Mouse (Mus musculus) lung, embryonic 14.5 days (tissue): ENCODE results near the gene Olfr1161. TPM values are rescaled to one million over a fixed set of nuclear protein-coding genes. Genes with fewer than 3 reads are reported as not detected.
"Not testable (repeated sequence)": the region's sequence is repeated elsewhere in the genome, so short reads cannot be mapped to it uniquely, and the experiment has no call there.

Experiments used
- ATAC-seq: fragments of 200-750 bp; cut with Nextera tagmentation; 2 replicates; pipeline ENCODE4 v1.8.0; 2017; ENCODE audit warnings: mild to moderate bottlenecking, moderate TSS enrichment, moderate library complexity; ENCODE audit not compliant: insufficient read depth
- DNase-seq: peaks from one replicate; pipeline ENCODE4 v3.0.0-alpha.2; 2015
- H3K27ac ChIP-seq: fragments of 300-500 bp; sonication (generic); 2 replicates; pipeline ENCODE4 v1.5.1; 2014; ENCODE audit warnings: low read depth, mild to moderate bottlenecking, moderate library complexity
- H3K27me3 ChIP-seq: fragments of 300-500 bp; sonication (generic); 2 replicates; pipeline ENCODE4 v1.6.1; 2014; ENCODE audit warnings: low read length, control low read depth; ENCODE audit not compliant: insufficient read depth
- H3K36me3 ChIP-seq: fragments of 300-500 bp; sonication (generic); 2 replicates; pipeline ENCODE4 v1.6.1; 2014; ENCODE audit warnings: control low read depth; ENCODE audit not compliant: insufficient read depth
- H3K4me1 ChIP-seq: fragments of 300-500 bp; sonication (generic); 2 replicates; pipeline ENCODE4 v1.6.1; 2014; ENCODE audit warnings: antibody characterized with exemption, control low read depth; ENCODE audit not compliant: insufficient read depth
- H3K4me2 ChIP-seq: fragments of 300-500 bp; sonication (generic); 2 replicates; pipeline ENCODE4 v1.6.1; 2014; ENCODE audit warnings: mild to moderate bottlenecking
- H3K4me3 ChIP-seq: fragments of 300-500 bp; sonication (generic); 2 replicates; pipeline ENCODE4 v1.5.1; 2014; ENCODE audit warnings: low read depth, low read length
- H3K9ac ChIP-seq: fragments of 300-500 bp; sonication (generic); 2 replicates; pipeline ENCODE4 v1.6.1; 2014
- H3K9me3 ChIP-seq: fragments of 300-500 bp; sonication (generic); 2 replicates; pipeline ENCODE4 v1.6.1; 2016; ENCODE audit warnings: low read depth, low read length, control low read depth
- CTCF ChIP-seq: IDR thresholded peaks from 2 replicates; pipeline ENCODE4 v1.5.1; 2016; ENCODE audit warnings: antibody characterized with exemption, low read depth
- WGBS: fragments of 180-500 bp; shearing (Covaris S2); extraction: QIAGEN DNeasy Blood & Tissue Kit; methylation state at CpG from one replicate; pipeline ENCODE4 v1.1.7; 2014; 5-methylcytosine and 5-hydroxymethylcytosine counted together
- polyA plus RNA-seq: library from polyadenylated mRNA; unstranded; fragments of >200 nt; fragmentation: Nextera tagmentation; extraction: Ambion mirVana; gene quantifications from 2 replicates; pipeline ENCODE4 v1.2.1, GENCODE M21; 2014

Gene Olfr1161
- not detected in 2 replicates for polyA plus RNA-seq

DNA sequence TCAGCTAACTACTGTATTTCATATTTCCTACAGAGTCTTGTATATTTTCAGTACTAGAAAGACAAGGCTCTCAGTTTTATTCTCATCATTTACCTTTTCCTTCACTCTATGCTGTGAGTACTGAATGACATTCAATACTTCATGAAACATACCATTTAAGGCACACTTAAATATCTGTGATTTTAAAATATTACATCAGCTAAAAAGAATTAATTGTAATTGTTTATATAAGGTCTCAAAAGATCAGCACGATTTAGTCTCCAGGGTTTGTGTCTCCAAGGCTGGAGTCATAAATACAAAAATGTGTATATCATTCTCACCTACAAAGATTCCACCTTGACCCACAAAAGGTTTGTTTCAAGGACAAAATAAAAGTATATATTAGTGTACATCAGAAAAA is at the start of gene Olfr1161:
Gene Olfr1161 (plus strand): TSS at position 301 of the 400 bp plus-strand sequence.
- not testable (repeated sequence) for H3K4me3 ChIP-seq, ATAC-seq, H3K4me1 ChIP-seq, H3K36me3 ChIP-seq, H3K27me3 ChIP-seq, H3K4me2 ChIP-seq, H3K27ac ChIP-seq, H3K9ac ChIP-seq, H3K9me3 ChIP-seq, DNase-seq
- 63% methylated on average over 1 of the region's 1 CpGs for WGBS

DNA sequence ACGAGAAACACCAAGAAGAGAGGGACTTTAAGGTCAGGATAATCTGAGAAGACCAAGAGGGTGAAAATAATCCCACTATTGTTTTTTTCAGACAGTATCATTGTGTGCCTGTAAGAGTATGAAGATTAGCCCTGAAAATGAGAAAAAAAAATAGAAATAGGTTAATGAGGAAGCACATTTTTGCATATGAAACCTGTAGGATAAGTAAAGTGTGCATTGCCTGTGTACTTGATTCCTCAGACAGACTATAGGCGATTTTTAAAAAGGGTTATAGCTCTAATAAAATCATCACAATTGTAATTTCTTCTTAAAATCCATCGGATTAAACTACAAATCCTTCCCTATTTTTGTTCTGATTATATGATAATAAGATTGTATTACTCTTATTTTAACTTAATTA is 48.0 kb upstream of the Olfr1161 start, which contains the start of gene Olfr74:
Gene Olfr74 (minus strand): TSS at position 101 of the 400 bp plus-strand sequence.
- H3K27me3 ChIP-seq, result no peaks in the 10 kb centered on the region
- no peak for ATAC-seq
- whole genome bisulfite sequencing, result 75% methylated on average over 3 of the region's 3 CpGs

DNA sequence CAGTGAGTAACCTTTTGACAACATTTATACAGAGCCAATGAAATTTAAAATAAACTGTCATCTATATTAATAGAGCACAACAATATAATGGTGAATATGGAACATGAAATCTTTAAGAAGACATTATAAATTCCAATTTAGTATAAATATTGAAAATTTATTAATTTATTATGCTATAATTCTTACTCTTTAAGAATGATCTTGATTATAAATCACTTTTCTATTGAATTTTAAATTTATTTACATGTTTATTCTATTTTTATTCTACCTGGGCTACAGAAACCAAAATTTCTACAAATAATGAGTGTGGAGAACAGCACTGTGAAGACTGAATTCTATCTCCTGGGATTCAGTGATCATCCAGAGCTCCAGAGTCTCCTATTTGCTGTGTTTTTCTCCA is 32.8 kb upstream of the Olfr1161 start, which contains the start of gene Olfr1158:
Gene Olfr1158 (plus strand): TSS at position 301 of the 400 bp plus-strand sequence.
- H3K4me3 ChIP-seq, result no peak within 1 kb of the TSS
- ATAC-seq (no peak), DNase-seq (no peak)
- H3K27ac ChIP-seq, result no peak within 1 kb of the TSS
- no peaks in the 10 kb centered on the region for H3K27me3 ChIP-seq
- H3K4me1 ChIP-seq, result no peaks in the 10 kb centered on the region
- TF ChIP-seq CTCF, result no peak
- no peak within 1 kb of the TSS for H3K4me2 ChIP-seq
- H3K36me3 ChIP-seq, result no peaks in the 10 kb centered on the region
- no peak within 1 kb of the TSS for H3K9ac ChIP-seq
- H3K9me3 ChIP-seq, result no peaks in the 10 kb centered on the region

More for the DNA sequence above, 48.0 kb upstream of the Olfr1161 start, which contains the start of gene Olfr74:
- no peaks in the 10 kb centered on the region for H3K36me3 ChIP-seq
- DNase-seq, result no peak
- H3K9me3 ChIP-seq, result no peaks in the 10 kb centered on the region
- no peak within 1 kb of the TSS for H3K9ac ChIP-seq
- no peaks in the 10 kb centered on the region for H3K4me1 ChIP-seq
- H3K4me2 ChIP-seq, result no peak within 1 kb of the TSS
- no peak within 1 kb of the TSS for H3K27ac ChIP-seq
- TF ChIP-seq CTCF, result no peak
- H3K4me3 ChIP-seq, result no peak within 1 kb of the TSS

DNA sequence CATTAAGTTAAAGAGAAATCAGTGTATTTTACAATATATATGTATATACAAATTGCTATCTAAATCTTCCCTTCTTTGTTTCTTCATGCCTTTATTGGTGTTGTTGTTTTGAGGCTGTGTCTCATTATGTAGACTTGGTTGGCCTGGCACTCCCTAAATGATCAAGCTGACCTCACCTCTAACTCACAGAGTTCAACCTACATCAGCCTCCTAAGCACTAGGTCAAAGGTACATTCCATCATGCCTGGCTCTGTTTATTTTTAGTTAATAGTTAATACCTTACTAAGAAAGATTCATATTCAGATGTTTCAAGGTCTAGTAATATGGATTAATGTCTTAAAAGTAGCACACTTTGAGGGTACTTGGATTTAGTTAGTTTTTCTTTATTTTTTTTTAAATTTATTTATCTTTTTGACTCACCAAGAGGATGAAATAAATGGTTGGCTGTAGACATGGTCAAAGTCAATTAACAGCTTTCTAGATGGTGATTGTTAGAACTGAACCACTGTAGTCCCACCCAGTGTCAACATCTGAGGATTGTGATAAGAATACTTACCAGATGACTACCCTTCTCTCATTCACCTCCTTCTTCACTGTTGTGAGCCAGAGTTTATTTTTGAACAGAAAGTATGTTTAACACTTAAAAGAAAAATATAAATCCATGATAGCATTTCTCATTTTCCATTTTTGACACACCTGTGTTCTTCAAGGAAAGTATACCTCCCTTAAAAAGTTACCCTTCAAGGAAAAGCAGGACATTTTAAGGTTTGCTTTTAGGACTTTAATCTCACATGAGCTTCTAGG is 14.9 kb upstream of the Olfr1161 start, which contains the start of gene Olfr1160:
Gene Olfr1160 (minus strand): TSS at position 754 of the 804 bp plus-strand sequence.
- no peaks in the 10 kb centered on the region for H3K27me3 ChIP-seq
- TF ChIP-seq CTCF, result no peak
- no peak within 1 kb of the TSS for H3K9ac ChIP-seq
- H3K4me2 ChIP-seq, result no peak within 1 kb of the TSS
- H3K4me1 ChIP-seq, result no peaks in the 10 kb centered on the region
- no peak within 1 kb of the TSS for H3K27ac ChIP-seq
- no peak for ATAC-seq
- H3K36me3 ChIP-seq, result no peaks in the 10 kb centered on the region
- H3K9me3 ChIP-seq, result no peaks in the 10 kb centered on the region
- DNase-seq, result no peak
- H3K4me3 ChIP-seq, result no peak within 1 kb of the TSS

GRCm38 (mm10) chr2:88037599-88037998 is 15.0 kb downstream of the Olfr1161 start, which contains the start of gene Olfr73:
Olfr73 (minus strand) TSS chr2:88037699.
- ATAC-seq, result no peak
- H3K36me3 ChIP-seq, result no peaks in the 10 kb centered on the region
- no peaks in the 10 kb centered on the region for H3K27me3 ChIP-seq
- H3K27ac ChIP-seq, result no peak within 1 kb of the TSS
- H3K9me3 ChIP-seq, result no peaks in the 10 kb centered on the region
- no peak within 1 kb of the TSS for H3K4me3 ChIP-seq
- H3K4me2 ChIP-seq, result no peak within 1 kb of the TSS
- no peak for TF ChIP-seq CTCF
- no peaks in the 10 kb centered on the region for H3K4me1 ChIP-seq
- no peak within 1 kb of the TSS for H3K9ac ChIP-seq
- DNase-seq, result no peak

- no peak within 1 kb of the TSS for H3K9ac ChIP-seq
- H3K4me2 ChIP-seq, result no peak within 1 kb of the TSS
- no peak within 1 kb of the TSS for H3K4me3 ChIP-seq
- TF ChIP-seq CTCF, result no peak
- ATAC-seq (no peak), DNase-seq (no peak)
- H3K4me1 ChIP-seq, result no peaks in the 10 kb centered on the region
- H3K27me3 ChIP-seq, result no peaks in the 10 kb centered on the region
- no peak within 1 kb of the TSS for H3K27ac ChIP-seq
- H3K36me3 ChIP-seq, result no peaks in the 10 kb centered on the region
- H3K9me3 ChIP-seq, result no peaks in the 10 kb centered on the region
- WGBS, result 84% methylated on average over 1 of the region's 1 CpGs
Observed at GRCm38 (mm10) chr2:88051029-88051428, 28.5 kb downstream of the Olfr1161 start, which contains the start of gene Olfr1162. Olfr1162 (minus strand) TSS chr2:88051129.

DNA sequence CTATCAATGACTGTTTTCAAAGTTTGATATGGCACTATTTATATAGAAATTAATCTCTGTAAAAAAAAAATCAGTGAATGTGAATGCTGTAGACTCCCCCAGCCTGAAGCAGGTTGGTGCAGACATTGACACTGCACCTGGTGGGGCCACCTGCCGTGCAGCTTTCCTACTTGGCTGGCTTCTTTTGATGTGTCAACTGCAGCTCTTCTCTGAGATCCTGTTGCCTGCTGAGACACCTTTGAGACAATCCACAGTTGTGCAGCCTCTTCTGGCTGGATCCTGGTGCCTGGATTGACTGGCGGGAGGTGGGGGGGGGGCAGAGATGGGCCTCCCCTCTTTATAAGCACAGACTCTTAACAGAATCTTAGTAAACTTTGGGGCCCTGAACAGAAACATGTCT is 41.0 kb downstream of the Olfr1161 start:
- DNase-seq, result no peak
- ATAC-seq, result no peak
- Histone ChIP-seq H3K27ac (no peak overlapping the region), H3K36me3 (no peaks in the 10 kb centered on the region), H3K9ac (no peak overlapping the region), H3K9me3 (no peaks in the 10 kb centered on the region), H3K27me3 (no peaks in the 10 kb centered on the region), H3K4me1 (no peaks in the 10 kb centered on the region), H3K4me3 (no peak overlapping the region), H3K4me2 (no peak overlapping the region)
- TF ChIP-seq CTCF, result no peak
- WGBS, result 75% methylated on average over 2 of the region's 2 CpGs
